Mouse (Mus musculus): ENCODE measurements around the gene Faap100. TPM values are rescaled to one million over a fixed set of nuclear protein-coding genes. Genes with fewer than 3 reads are reported as not detected.

Faap100 gene
- polyA plus RNA-seq, 1 experiment, result 13.2 TPM

DNA sequence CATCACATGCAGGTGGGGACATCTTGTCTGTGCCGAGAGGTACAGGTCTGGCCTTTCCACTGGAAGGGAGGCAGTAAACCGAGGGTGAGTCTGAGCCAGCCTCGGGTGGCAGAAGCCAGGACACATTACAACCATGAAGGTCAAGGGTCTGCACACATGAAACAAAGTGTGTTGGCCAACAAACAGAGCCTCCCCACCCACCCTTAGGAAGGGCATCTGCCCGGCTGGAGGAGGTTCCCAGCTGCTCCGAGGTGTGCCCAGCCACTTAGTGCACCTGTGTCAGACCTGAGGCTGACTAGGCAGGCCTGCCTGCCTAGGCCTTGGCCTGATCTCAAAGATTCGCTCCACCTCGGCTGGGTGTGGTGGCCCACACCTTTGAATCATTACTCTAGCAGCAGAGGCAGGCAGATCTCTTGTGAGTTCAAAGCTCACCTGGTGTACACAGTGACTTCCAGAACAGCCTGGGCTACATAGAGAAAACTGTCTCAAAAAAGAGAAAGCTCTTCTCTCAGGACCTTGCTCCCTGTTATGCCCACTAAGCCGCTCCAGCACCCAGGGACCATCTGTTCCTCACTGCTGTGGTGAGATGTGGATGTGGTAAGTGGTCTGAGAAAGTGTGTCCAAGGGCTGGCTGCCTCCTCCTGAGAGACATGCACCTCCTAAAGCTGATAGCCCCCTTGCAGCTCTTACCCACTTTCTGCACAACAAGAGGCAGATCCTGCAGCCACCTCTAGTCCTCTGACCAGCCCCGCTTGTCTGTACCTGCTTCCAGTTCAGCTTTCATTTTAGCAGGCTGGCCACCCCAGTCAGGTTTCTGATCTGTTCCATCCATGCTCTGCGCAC, 27.1 kb downstream of the Faap100 start:
- peaks cover 2% of the 10 kb centered on the region for H3K4me1 ChIP-seq (ENCODE audit: control insufficient read depth, insufficient read depth, low read length)
- TF ChIP-seq CTCF (IDR thresholded peaks at IDR 0.05; ENCODE audit: low read depth, low read length) (no peak), EP300 (IDR thresholded peaks at IDR 0.05; ENCODE audit: insufficient read depth, low read depth, low read length) (no peak), POLR2A (IDR thresholded peaks at IDR 0.05; ENCODE audit: insufficient read depth, low read length) (no peak)
- H3K4me3 ChIP-seq (ENCODE audit: low read depth, low read length), result no peak overlapping the region
- H3K27ac ChIP-seq (ENCODE audit: insufficient read depth, low read length), result peak overlapping the region; percentile 68
- H3K27me3 ChIP-seq (ENCODE audit: control insufficient read depth, insufficient read depth, low read length, poor library complexity, severe bottlenecking), result no peaks in the 10 kb centered on the region
- no peaks in the 10 kb centered on the region for H3K9me3 ChIP-seq (replicated peaks; ENCODE audit: control insufficient read depth, insufficient read depth, low read length, poor library complexity, severe bottlenecking)
- peaks cover 8% of the 10 kb centered on the region for H3K36me3 ChIP-seq (ENCODE audit: control insufficient read depth, insufficient read depth, low read length, poor library complexity, severe bottlenecking)
- peak overlapping the region; percentile 99; the same call in 1 of the 2 replicates for H3K9ac ChIP-seq (ENCODE audit: low read depth, poor library complexity, severe bottlenecking)

DNA sequence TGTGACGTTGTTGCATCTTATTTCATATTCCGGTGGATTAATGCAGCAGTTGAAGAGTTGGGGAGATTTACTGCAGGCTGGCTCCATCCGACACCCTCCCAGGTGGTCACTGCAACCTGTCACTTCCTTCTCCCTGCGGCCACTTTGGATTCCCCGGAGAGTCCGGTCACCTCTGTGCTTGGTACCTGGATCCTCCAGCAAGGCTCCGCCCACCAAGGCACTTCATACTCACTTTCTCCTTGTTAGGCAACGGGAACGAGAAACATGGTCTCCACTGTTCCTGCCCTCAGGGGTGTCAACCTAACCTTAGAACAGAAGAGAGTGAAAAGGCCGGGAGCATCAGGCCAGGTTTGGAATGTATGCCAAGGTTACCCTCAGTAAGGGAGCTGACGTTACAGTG, 27.9 kb downstream of the Faap100 start:
- H3K4me1 ChIP-seq (ENCODE audit: control insufficient read depth, insufficient read depth, low read length), result peaks cover 2% of the 10 kb centered on the region
- H3K4me3 ChIP-seq (ENCODE audit: low read depth, low read length), result peak overlapping the region; percentile 52
- H3K9me3 ChIP-seq (replicated peaks; ENCODE audit: control insufficient read depth, insufficient read depth, low read length, poor library complexity, severe bottlenecking), result no peaks in the 10 kb centered on the region
- H3K36me3 ChIP-seq (ENCODE audit: control insufficient read depth, insufficient read depth, low read length, poor library complexity, severe bottlenecking), result peaks cover 11% of the 10 kb centered on the region
- H3K27ac ChIP-seq (ENCODE audit: insufficient read depth, low read length), result peak overlapping the region; percentile 68
- peak overlapping the region; percentile 99 for H3K9ac ChIP-seq (ENCODE audit: low read depth, poor library complexity, severe bottlenecking)
- TF ChIP-seq EP300 (IDR thresholded peaks at IDR 0.05; ENCODE audit: insufficient read depth, low read depth, low read length) (no peak), POLR2A (IDR thresholded peaks at IDR 0.05; ENCODE audit: insufficient read depth, low read length) (no peak), CTCF (IDR thresholded peaks at IDR 0.05; ENCODE audit: low read depth, low read length) (no peak)
- no peaks in the 10 kb centered on the region for H3K27me3 ChIP-seq (ENCODE audit: control insufficient read depth, insufficient read depth, low read length, poor library complexity, severe bottlenecking)

DNA sequence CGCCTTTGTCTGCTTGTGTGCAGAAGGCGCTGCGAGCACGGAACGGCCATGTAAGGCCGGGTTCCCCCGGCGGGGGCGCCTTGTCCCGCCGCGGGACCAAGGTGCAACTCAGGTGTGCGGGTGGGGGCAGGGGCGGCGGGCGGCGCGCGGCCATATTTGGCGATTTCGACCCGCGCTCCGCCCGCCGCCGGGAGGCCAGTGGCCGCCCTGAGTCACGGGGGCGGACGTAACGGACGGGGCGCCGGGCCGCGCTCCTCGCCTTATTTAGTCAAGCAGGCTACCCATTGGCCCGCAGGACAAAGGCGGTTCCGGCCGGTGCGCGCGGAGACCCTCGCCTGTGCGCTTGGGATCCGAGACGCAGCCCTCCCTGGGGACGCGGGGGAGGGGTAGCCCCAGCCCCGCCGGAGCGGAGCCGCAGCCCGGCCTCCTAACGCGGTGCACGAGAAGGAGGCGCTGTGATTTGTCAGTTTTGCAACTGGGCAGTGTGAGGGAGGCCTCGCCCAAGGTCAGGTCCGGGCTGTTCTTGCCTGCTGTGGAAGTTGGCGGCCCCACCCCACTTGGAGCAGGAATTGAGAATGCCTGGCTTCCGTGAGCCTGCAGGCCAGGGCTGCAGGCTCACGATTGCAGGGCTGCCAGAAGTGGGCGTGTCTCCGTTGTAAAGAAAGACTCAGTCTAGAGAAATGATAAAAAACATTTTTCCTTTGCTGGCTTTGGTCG, 28.4 kb downstream of the Faap100 start:
- Histone ChIP-seq H3K9ac (ENCODE audit: low read depth, poor library complexity, severe bottlenecking) (peak overlapping the region; percentile 99), H3K9me3 (replicated peaks; ENCODE audit: control insufficient read depth, insufficient read depth, low read length, poor library complexity, severe bottlenecking) (no peaks in the 10 kb centered on the region), H3K27ac (ENCODE audit: insufficient read depth, low read length) (peak overlapping the region; percentile 85), H3K27me3 (ENCODE audit: control insufficient read depth, insufficient read depth, low read length, poor library complexity, severe bottlenecking) (no peaks in the 10 kb centered on the region), H3K4me1 (ENCODE audit: control insufficient read depth, insufficient read depth, low read length) (peaks cover 2% of the 10 kb centered on the region), H3K4me3 (ENCODE audit: low read depth, low read length) (peak overlapping the region; percentile 74), H3K36me3 (ENCODE audit: control insufficient read depth, insufficient read depth, low read length, poor library complexity, severe bottlenecking) (peaks cover 14% of the 10 kb centered on the region)
- TF ChIP-seq CTCF (IDR thresholded peaks at IDR 0.05; ENCODE audit: low read depth, low read length) (no peak), POLR2A (IDR thresholded peaks at IDR 0.05; ENCODE audit: insufficient read depth, low read length) (no peak), EP300 (IDR thresholded peaks at IDR 0.05; ENCODE audit: insufficient read depth, low read depth, low read length) (0 out of 2 replicates have a peak, but pooled peaks have one; percentile 20)

DNA sequence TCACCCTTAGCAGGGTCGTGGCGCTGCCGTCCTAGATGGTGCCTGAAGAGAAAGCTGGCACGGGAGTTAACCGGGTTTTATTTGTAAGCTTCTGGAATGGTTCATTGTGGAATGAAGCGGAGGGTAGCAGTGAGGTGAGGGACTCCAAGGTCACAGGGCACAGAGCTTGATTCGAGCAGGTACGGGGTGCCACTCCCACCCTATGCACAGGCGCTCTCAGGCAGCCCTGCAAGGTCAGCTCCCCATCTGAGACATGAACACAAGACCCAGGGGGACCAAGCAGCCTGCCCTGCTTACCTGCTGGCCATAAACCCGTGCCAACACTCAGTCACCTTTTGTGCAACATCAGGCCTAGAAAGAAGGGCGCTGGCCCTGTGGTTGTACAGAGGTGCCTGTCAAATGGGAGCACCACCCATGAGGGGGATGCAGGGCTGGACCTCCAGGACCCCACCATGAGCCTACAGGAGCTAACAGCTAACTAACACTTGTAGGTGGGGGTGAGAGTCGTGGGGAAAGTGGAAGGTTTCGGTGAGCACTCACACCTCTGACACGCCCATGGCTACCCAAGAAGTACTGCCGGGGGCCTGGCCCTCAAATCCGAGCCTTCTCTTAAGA, 29.1 kb downstream of the Faap100 start:
- Histone ChIP-seq H3K27me3 (ENCODE audit: control insufficient read depth, insufficient read depth, low read length, poor library complexity, severe bottlenecking) (no peaks in the 10 kb centered on the region), H3K4me3 (ENCODE audit: low read depth, low read length) (peak overlapping the region; percentile 74), H3K4me1 (ENCODE audit: control insufficient read depth, insufficient read depth, low read length) (peaks cover 2% of the 10 kb centered on the region), H3K36me3 (ENCODE audit: control insufficient read depth, insufficient read depth, low read length, poor library complexity, severe bottlenecking) (peaks cover 19% of the 10 kb centered on the region), H3K9ac (ENCODE audit: low read depth, poor library complexity, severe bottlenecking) (peak overlapping the region; percentile 99), H3K9me3 (replicated peaks; ENCODE audit: control insufficient read depth, insufficient read depth, low read length, poor library complexity, severe bottlenecking) (no peaks in the 10 kb centered on the region), H3K27ac (ENCODE audit: insufficient read depth, low read length) (peak overlapping the region; percentile 85)
- TF ChIP-seq CTCF (IDR thresholded peaks at IDR 0.05; ENCODE audit: low read depth, low read length) (no peak), EP300 (IDR thresholded peaks at IDR 0.05; ENCODE audit: insufficient read depth, low read depth, low read length) (no peak), POLR2A (IDR thresholded peaks at IDR 0.05; ENCODE audit: insufficient read depth, low read length) (no peak)

DNA sequence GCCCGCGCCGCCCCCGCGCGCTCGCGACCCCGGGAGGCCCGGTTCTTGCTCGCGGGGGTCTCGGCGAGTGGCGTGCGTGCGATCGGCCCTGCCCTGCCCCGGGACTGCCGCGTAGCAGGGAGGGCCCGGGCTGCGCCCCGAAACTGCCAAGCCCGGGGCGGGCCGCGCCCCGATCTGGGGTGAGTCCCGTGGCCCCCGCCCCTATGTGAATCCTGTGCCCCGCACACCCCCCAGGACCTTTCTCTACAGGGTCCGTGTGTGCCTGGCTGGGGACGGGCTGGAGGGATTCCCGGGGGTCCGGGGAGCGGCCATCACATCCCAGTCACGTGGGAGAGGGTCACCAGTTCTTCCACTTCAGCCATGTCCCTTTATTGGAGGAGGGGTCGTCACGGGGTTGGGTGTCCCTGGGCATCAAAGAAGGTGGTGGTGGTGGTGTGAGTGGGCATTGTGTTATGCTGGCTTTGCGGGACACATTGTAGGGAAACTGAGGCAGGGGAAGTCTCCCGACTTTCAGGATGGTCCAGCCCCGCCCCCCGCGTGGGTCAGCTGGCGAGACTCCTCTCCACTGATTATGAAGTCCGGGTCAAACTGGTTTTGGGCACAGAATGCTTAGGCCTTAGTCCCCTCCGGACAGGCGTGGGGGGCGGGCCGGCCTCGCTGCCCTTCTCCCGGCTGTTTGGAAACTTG, 29.7 kb downstream of the Faap100 start:
- Histone ChIP-seq H3K9me3 (replicated peaks; ENCODE audit: control insufficient read depth, insufficient read depth, low read length, poor library complexity, severe bottlenecking) (no peaks in the 10 kb centered on the region), H3K4me3 (ENCODE audit: low read depth, low read length) (peak overlapping the region; percentile 74), H3K4me1 (ENCODE audit: control insufficient read depth, insufficient read depth, low read length) (peaks cover 2% of the 10 kb centered on the region), H3K9ac (ENCODE audit: low read depth, poor library complexity, severe bottlenecking) (peak overlapping the region; percentile 99), H3K27ac (ENCODE audit: insufficient read depth, low read length) (peak overlapping the region; percentile 85), H3K27me3 (ENCODE audit: control insufficient read depth, insufficient read depth, low read length, poor library complexity, severe bottlenecking) (no peaks in the 10 kb centered on the region), H3K36me3 (ENCODE audit: control insufficient read depth, insufficient read depth, low read length, poor library complexity, severe bottlenecking) (peaks cover 21% of the 10 kb centered on the region)
- TF ChIP-seq POLR2A (IDR thresholded peaks at IDR 0.05; ENCODE audit: insufficient read depth, low read length) (no peak), CTCF (IDR thresholded peaks at IDR 0.05; ENCODE audit: low read depth, low read length) (no peak), EP300 (IDR thresholded peaks at IDR 0.05; ENCODE audit: insufficient read depth, low read depth, low read length) (no peak)

All from ES-Bruce4 (cell line).